Mouse (Mus musculus): ENCODE measurements around the gene Nr1i2. TPM values are rescaled to one million over a fixed set of nuclear protein-coding genes. Genes with fewer than 3 reads are reported as not detected.

Gene Nr1i2
- total and polyA plus RNA-seq, 3 experiments = not detected

- no peak overlapping the region for H3K27ac ChIP-seq (ENCODE audit: insufficient read depth, low read depth)
- no peaks in the 10 kb centered on the region for H3K36me3 ChIP-seq (replicated peaks in 1 of 2; ENCODE audit: control insufficient read depth in 1 of 2, insufficient read depth in 1 of 2, low read length in 1 of 2)
- no peak for DNase-seq (ENCODE audit: extremely low read depth)
- H3K4me2 ChIP-seq (ENCODE audit: insufficient read depth, low read depth, poor library complexity, severe bottlenecking) = no peak overlapping the region
- TF ChIP-seq EP300 (IDR thresholded peaks at IDR 0.05; ENCODE audit: low read length) = no peak
- TF ChIP-seq ZMIZ1 (IDR thresholded peaks at IDR 0.05; ENCODE audit: low read depth, low read length) = no peak
- no peak overlapping the region for H3K4me3 ChIP-seq (replicated peaks in 1 of 3; ENCODE audit: low read depth in 2 of 3, low read length in 2 of 3, poor library complexity in 1 of 3)
- dilution Hi-C loops (cut with MboI; ENCODE audit: extremely low pct_ligation_motif_present, extremely low pct_unique_long_range_greater_than_20kb, low sequenced_read_pairs) (no loop called here), in situ Hi-C loops (cut with MboI; ENCODE audit: low pct_ligation_motif_present, low pct_unique_long_range_greater_than_20kb, low sequenced_read_pairs) (no loop called here)
- H3K27me3 ChIP-seq (replicated peaks) = peaks cover 1% of the 10 kb centered on the region
- H3K79me2 ChIP-seq (replicated peaks; ENCODE audit: control insufficient read depth, extremely low read depth, insufficient read depth, poor library complexity, severe bottlenecking) = no peaks in the 10 kb centered on the region
- peaks cover 10 to 16% of the 10 kb centered on the region in 2 experiments for H3K4me1 ChIP-seq (ENCODE audit: control insufficient read depth in 1 of 2, insufficient read depth in 2 of 2)
- no peaks in the 10 kb centered on the region for H3K9me3 ChIP-seq (replicated peaks; ENCODE audit: low read length)
- no peak overlapping the region for H3K9ac ChIP-seq (ENCODE audit: insufficient read depth, low read depth)
Observed at GRCm38 (mm10) chr16:38287762-38288161, 6.9 kb downstream of the Nr1i2 start.

- in situ Hi-C loops (cut with MboI; ENCODE audit: low pct_ligation_motif_present, low pct_unique_long_range_greater_than_20kb, low sequenced_read_pairs) (no loop called here), dilution Hi-C loops (cut with MboI; ENCODE audit: extremely low pct_ligation_motif_present, extremely low pct_unique_long_range_greater_than_20kb, low sequenced_read_pairs) (no loop called here)
- no peaks in the 10 kb centered on the region for H3K79me2 ChIP-seq (replicated peaks; ENCODE audit: control insufficient read depth, extremely low read depth, insufficient read depth, poor library complexity, severe bottlenecking)
- H3K4me1 ChIP-seq (ENCODE audit: control insufficient read depth in 1 of 2, insufficient read depth in 2 of 2) = peaks cover 10 to 16% of the 10 kb centered on the region in 2 experiments
- H3K9me3 ChIP-seq (replicated peaks; ENCODE audit: low read length) = no peaks in the 10 kb centered on the region
- no peak for DNase-seq (ENCODE audit: extremely low read depth)
- no peak overlapping the region for H3K4me3 ChIP-seq (replicated peaks in 1 of 3; ENCODE audit: low read depth in 2 of 3, low read length in 2 of 3, poor library complexity in 1 of 3)
- no peak overlapping the region for H3K9ac ChIP-seq (ENCODE audit: insufficient read depth, low read depth)
- H3K27ac ChIP-seq (ENCODE audit: insufficient read depth, low read depth) = no peak overlapping the region
- no peak overlapping the region for H3K4me2 ChIP-seq (ENCODE audit: insufficient read depth, low read depth, poor library complexity, severe bottlenecking)
- TF ChIP-seq NELFE (IDR thresholded peaks at IDR 0.05; ENCODE audit: low read depth, low read length) (no peak), BHLHE40 (IDR thresholded peaks at IDR 0.05; ENCODE audit: low read depth, low read length) (no peak), MXI1 (IDR thresholded peaks at IDR 0.05; ENCODE audit: low read depth, low read length) (no peak), CTCF (conservative IDR thresholded peaks at IDR 0.05 in 1 of 2, IDR thresholded peaks at IDR 0.05 in 1 of 2; ENCODE audit: low read depth in 2 of 2, low read length in 2 of 2) (no peak), ETS1 (conservative IDR thresholded peaks at IDR 0.05; ENCODE audit: low read depth, low read length) (no peak), JUND (conservative IDR thresholded peaks at IDR 0.05; ENCODE audit: low read depth, low read length) (no peak), MAX (IDR thresholded peaks at IDR 0.05; ENCODE audit: low read length) (no peak), KAT2A (IDR thresholded peaks at IDR 0.05; ENCODE audit: insufficient replicate concordance, low read length) (no peak), UBTF (IDR thresholded peaks at IDR 0.05; ENCODE audit: low read depth, low read length) (no peak), ELF1 (IDR thresholded peaks at IDR 0.05; ENCODE audit: low read depth, low read length) (no peak), RAD21 (IDR thresholded peaks at IDR 0.05; ENCODE audit: low read depth, low read length) (no peak), TCF12 (IDR thresholded peaks at IDR 0.05; ENCODE audit: low read depth, low read length) (no peak), PAX5 (IDR thresholded peaks at IDR 0.05; ENCODE audit: low read length) (no peak), EP300 (IDR thresholded peaks at IDR 0.05; ENCODE audit: low read length) (no peak)
- no peaks in the 10 kb centered on the region for H3K36me3 ChIP-seq (replicated peaks in 1 of 2; ENCODE audit: control insufficient read depth in 1 of 2, insufficient read depth in 1 of 2, low read length in 1 of 2)
- H3K27me3 ChIP-seq (replicated peaks) = peaks cover 3% of the 10 kb centered on the region
Observed at GRCm38 (mm10) chr16:38287357-38287756, 7.3 kb downstream of the Nr1i2 start.

DNA sequence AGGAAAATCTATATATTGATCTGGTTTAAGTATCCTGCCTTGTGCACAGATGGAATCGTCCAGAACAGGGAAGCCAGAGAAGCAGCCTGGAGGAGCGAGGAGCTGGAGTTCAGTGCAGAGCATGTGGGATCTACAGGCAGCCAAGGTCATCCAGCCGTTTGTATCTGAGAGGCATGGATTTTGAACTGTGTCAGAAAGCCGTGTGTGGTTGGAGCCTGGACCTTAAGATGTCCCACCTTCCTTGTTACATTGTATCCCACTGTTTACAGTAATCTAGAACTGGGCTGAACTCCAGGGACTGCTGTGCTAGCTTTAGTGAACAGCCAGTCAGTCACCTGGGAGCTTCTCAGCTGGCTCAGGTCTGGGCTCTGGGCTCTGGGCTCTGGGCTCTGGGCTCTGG is 8.1 kb downstream of the Nr1i2 start:
- no peak overlapping the region for H3K9ac ChIP-seq (ENCODE audit: insufficient read depth, low read depth)
- peaks cover 3% of the 10 kb centered on the region for H3K27me3 ChIP-seq (replicated peaks)
- H3K27ac ChIP-seq (ENCODE audit: insufficient read depth, low read depth) = no peak overlapping the region
- in situ Hi-C loops (cut with MboI; ENCODE audit: low pct_ligation_motif_present, low pct_unique_long_range_greater_than_20kb, low sequenced_read_pairs) = no loop called here
- H3K4me1 ChIP-seq (ENCODE audit: control insufficient read depth in 1 of 2, insufficient read depth in 2 of 2) = peaks cover 10 to 16% of the 10 kb centered on the region in 2 experiments
- H3K4me3 ChIP-seq (replicated peaks in 1 of 3; ENCODE audit: low read depth in 2 of 3, low read length in 2 of 3, poor library complexity in 1 of 3) = no peak overlapping the region
- H3K36me3 ChIP-seq (replicated peaks in 1 of 2; ENCODE audit: control insufficient read depth in 1 of 2, insufficient read depth in 1 of 2, low read length in 1 of 2) = no peaks in the 10 kb centered on the region
- DNase-seq (ENCODE audit: extremely low read depth) = no peak
- H3K4me2 ChIP-seq (ENCODE audit: insufficient read depth, low read depth, poor library complexity, severe bottlenecking) = no peak overlapping the region
- H3K79me2 ChIP-seq (replicated peaks; ENCODE audit: control insufficient read depth, extremely low read depth, insufficient read depth, poor library complexity, severe bottlenecking) = no peaks in the 10 kb centered on the region
- TF ChIP-seq KAT2A (IDR thresholded peaks at IDR 0.05; ENCODE audit: insufficient replicate concordance, low read length) (no peak), TBP (conservative IDR thresholded peaks at IDR 0.05; ENCODE audit: low read depth, low read length) (no peak), ELF1 (IDR thresholded peaks at IDR 0.05; ENCODE audit: low read depth, low read length) (no peak), ZNF384 (IDR thresholded peaks at IDR 0.05; ENCODE audit: low read depth, low read length) (no peak), POLR2A (IDR thresholded peaks at IDR 0.05; ENCODE audit: low read depth, low read length) (no peak), GABPA (IDR thresholded peaks at IDR 0.05; ENCODE audit: insufficient replicate concordance, low read depth, low read length) (no peak), TCF12 (IDR thresholded peaks at IDR 0.05; ENCODE audit: low read depth, low read length) (no peak), E2F4 (IDR thresholded peaks at IDR 0.05; ENCODE audit: insufficient replicate concordance, low read depth, low read length) (no peak), USF2 (conservative IDR thresholded peaks at IDR 0.05; ENCODE audit: low read depth, low read length) (no peak), CTCF (conservative IDR thresholded peaks at IDR 0.05 in 1 of 2, IDR thresholded peaks at IDR 0.05 in 1 of 2; ENCODE audit: low read depth in 2 of 2, low read length in 2 of 2) (no peak), ZMIZ1 (IDR thresholded peaks at IDR 0.05; ENCODE audit: low read depth, low read length) (no peak), IRF4 (IDR thresholded peaks at IDR 0.05; ENCODE audit: low read depth, low read length) (no peak), RAD21 (IDR thresholded peaks at IDR 0.05; ENCODE audit: low read depth, low read length) (no peak), UBTF (IDR thresholded peaks at IDR 0.05; ENCODE audit: low read depth, low read length) (no peak), CHD1 (IDR thresholded peaks at IDR 0.05; ENCODE audit: low read depth, low read length) (no peak), MYC (IDR thresholded peaks at IDR 0.05; ENCODE audit: low read depth, low read length) (no peak), EP300 (IDR thresholded peaks at IDR 0.05; ENCODE audit: low read length) (no peak), MAZ (IDR thresholded peaks at IDR 0.05; ENCODE audit: low read depth, low read length) (no peak), MAX (IDR thresholded peaks at IDR 0.05; ENCODE audit: low read length) (no peak), NELFE (IDR thresholded peaks at IDR 0.05; ENCODE audit: low read depth, low read length) (no peak)
- H3K9me3 ChIP-seq (replicated peaks; ENCODE audit: low read length) = no peaks in the 10 kb centered on the region
- dilution Hi-C loops (cut with MboI; ENCODE audit: extremely low pct_ligation_motif_present, extremely low pct_unique_long_range_greater_than_20kb, low sequenced_read_pairs) = no loop called here

Data from CH12.LX (cell line).